Mouse (Mus musculus): ENCODE measurements at regions not wholly inside any gene's neighbourhood (a gene's known extent, or its start where the extent isn't known, plus 50 kb on each side); places are given as distances from the start of the nearest gene placed in this dataset.

DNA sequence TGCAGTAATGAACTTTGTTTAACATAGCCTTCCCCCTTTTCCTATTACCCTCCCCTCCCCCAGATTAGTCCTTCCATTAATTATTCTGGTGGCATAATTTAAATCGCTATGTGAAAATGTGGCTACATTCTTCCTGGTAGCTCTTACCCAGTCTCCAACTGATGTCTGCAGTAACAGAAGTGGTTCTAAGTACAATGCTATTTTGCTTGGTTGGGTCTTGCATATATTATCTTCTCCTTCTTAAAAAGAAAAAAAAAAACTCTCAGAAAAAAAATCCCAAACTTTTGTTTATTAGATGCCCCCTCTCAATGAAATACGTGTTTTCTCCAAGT lies 223.7 kb downstream of the Usp25 start:
- TF ChIP-seq CTCF (IDR thresholded peaks at IDR 0.05; ENCODE audit: borderline replicate concordance, insufficient read depth, low read depth, low read length) (no peak), POLR2A (IDR thresholded peaks at IDR 0.05; ENCODE audit: borderline replicate concordance, insufficient read depth, low read length) (no peak)
